Mouse (Mus musculus) liver, adult 2 months (tissue): ENCODE measurements around the gene Fgf18. TPM values are rescaled to one million over a fixed set of nuclear protein-coding genes. Genes with fewer than 3 reads are reported as not detected.

ENCODE experiments used
- DNase-seq: peaks from one replicate; pipeline ENCODE4 v3.0.0-alpha.2; 2011; ENCODE audit warnings: low read depth, low spot score; ENCODE audit errors: extremely low read depth
- H3K27ac ChIP-seq: fragments of 200-500 bp; replicated peaks from 2 replicates; pipeline ENCODE4 v1.5.1; 2012; ENCODE audit warnings: low read depth, mild to moderate bottlenecking, control low read depth, inconsistent platforms, low read length; ENCODE audit not compliant: insufficient read depth
- H3K27me3 ChIP-seq: fragments of 200-500 bp; 2 replicates; pipeline ENCODE4 v1.6.1; 2012; ENCODE audit warnings: mild to moderate bottlenecking, moderate library complexity, low read length, inconsistent platforms; ENCODE audit not compliant: control insufficient read depth, insufficient read depth
- H3K36me3 ChIP-seq: fragments of 200-500 bp; 2 replicates; pipeline ENCODE4 v1.6.1; 2012; ENCODE audit warnings: low read length, inconsistent platforms; ENCODE audit not compliant: control insufficient read depth, insufficient read depth
- H3K4me1 ChIP-seq: fragments of 200-500 bp; 2 replicates; pipeline ENCODE4 v1.6.1; 2011; ENCODE audit warnings: low read length; ENCODE audit not compliant: control insufficient read depth, insufficient read depth
- H3K4me3 ChIP-seq: fragments of 200-500 bp; 2 replicates; pipeline ENCODE4 v1.5.1; 2011; ENCODE audit warnings: low read depth, mild to moderate bottlenecking, control low read depth, low read length, moderate library complexity; ENCODE audit not compliant: insufficient read depth
- H3K79me2 ChIP-seq: fragments of 200-500 bp; 2 replicates; pipeline ENCODE4 v1.6.1; 2012; ENCODE audit warnings: inconsistent platforms, mild to moderate bottlenecking, low read length, moderate library complexity; ENCODE audit not compliant: control insufficient read depth, insufficient read depth
- H3K9ac ChIP-seq: fragments of 200-500 bp; 2 replicates; pipeline ENCODE4 v1.6.1; 2012; ENCODE audit warnings: low read depth, mild to moderate bottlenecking, control low read depth, inconsistent platforms, low read length
- CTCF ChIP-seq: fragments of 200-500 bp; IDR thresholded peaks from 2 replicates; pipeline ENCODE4 v1.5.1; 2011; ENCODE audit warnings: low read depth, low read length, control low read depth
- POLR2A ChIP-seq: fragments of 200-500 bp; IDR thresholded peaks from 2 replicates; pipeline ENCODE4 v1.6.1; 2011; ENCODE audit warnings: low read length, control low read depth; ENCODE audit not compliant: insufficient read depth; ENCODE audit errors: extremely low read depth
- WGBS: fragments of 180-500 bp; shearing (Covaris S2); methylation state at CpG from one replicate; pipeline ENCODE4 v1.1.7; 2018; 5-methylcytosine and 5-hydroxymethylcytosine counted together
- polyA plus RNA-seq: library from polyadenylated mRNA; depleted of rRNA; stranded (reverse); fragments of >200 nt; gene quantifications from 2 replicates; pipeline ENCODE4 v1.2.3, GENCODE M21; 2012; rRNA removed
- total RNA-seq: library from RNA; depleted of rRNA; stranded (reverse); fragments of >200 nt; gene quantifications from 2 replicates; pipeline ENCODE4 v1.2.3, GENCODE M21; 2014; rRNA removed

Gene Fgf18
- total and polyA plus RNA-seq, 2 experiments, result not detected

DNA sequence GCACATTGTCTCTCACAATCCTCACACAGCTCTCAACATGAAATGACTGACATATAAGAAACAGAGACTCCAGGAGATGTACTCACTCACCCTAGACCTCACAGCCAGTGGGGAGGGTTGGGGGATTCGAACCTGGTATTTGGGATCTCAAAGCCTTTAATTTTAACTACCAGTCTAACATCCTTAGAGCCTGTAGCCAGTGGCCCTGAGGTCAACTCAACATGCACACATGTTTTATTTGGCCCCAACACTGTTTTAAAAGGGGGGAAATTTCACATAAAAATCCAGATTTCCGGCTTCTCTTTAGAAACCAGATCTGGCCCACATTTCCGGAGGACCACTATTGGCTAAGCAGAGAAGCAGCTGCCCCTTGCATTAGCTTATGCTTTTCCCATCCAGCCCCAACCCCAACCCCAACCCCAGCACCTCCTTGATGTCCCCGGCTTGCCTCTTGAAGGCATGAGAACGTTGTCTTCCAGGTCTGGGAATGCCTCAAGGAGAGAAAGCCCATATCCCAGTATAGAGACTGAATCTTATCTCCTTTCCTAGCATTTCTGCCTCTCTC is 75.8 kb downstream of the Fgf18 start:
- Histone ChIP-seq H3K27me3 (no peaks in the 10 kb centered on the region), H3K9ac (no peak overlapping the region), H3K27ac (no peak overlapping the region), H3K36me3 (no peaks in the 10 kb centered on the region), H3K4me3 (no peak overlapping the region), H3K4me1 (no peaks in the 10 kb centered on the region), H3K79me2 (no peaks in the 10 kb centered on the region; the same call in 1 of the 2 replicates)
- TF ChIP-seq CTCF (no peak), POLR2A (no peak)
- 82% methylated on average over 5 of the region's 5 CpGs for WGBS
- DNase-seq, result no peak

DNA sequence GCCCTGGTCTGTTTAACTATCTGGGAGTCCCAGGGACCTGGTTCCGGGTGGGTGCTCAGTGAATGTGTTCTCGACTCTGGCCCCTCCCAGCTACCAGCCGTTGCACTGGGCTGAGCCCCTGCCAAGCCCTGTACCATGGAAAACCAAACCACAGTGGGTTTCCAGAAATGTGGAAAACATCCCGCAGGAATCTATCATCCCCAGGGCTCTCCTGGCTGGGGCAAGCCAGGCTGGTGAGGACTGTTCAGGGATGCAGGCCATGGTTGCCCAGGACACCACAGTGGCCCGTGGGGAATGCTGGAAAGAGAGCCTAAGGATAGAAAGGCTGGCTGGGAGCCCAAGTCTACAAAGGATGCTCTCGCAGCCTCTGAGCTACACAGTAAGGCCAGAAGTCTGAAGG is 76.7 kb downstream of the Fgf18 start:
- Histone ChIP-seq H3K4me1 (no peaks in the 10 kb centered on the region), H3K79me2 (no peaks in the 10 kb centered on the region; the same call in 1 of the 2 replicates), H3K27me3 (no peaks in the 10 kb centered on the region), H3K9ac (no peak overlapping the region), H3K27ac (no peak overlapping the region), H3K4me3 (no peak overlapping the region), H3K36me3 (no peaks in the 10 kb centered on the region)
- 70% methylated on average over 6 of the region's 6 CpGs for WGBS
- DNase-seq, result no peak
- TF ChIP-seq POLR2A (no peak), CTCF (no peak)

Other genes with a start within 250 kb of the Fgf18 start
- 160 and 197 TPM in 2 replicates for gene Npm1, start 15.8 kb upstream of the Fgf18 start, total RNA-seq
- 22.0 and 25.4 TPM in 2 replicates for gene Npm1, start 15.8 kb upstream of the Fgf18 start, polyA plus RNA-seq
- gene Tlx3, start 56.2 kb upstream of the Fgf18 start, total RNA-seq, result not detected in 2 replicates
- not detected in 2 replicates for gene Tlx3, start 56.2 kb upstream of the Fgf18 start, polyA plus RNA-seq
- gene Gm12117, start 129.3 kb upstream of the Fgf18 start, total RNA-seq, result not detected in 2 replicates
- gene Gm12117, start 129.3 kb upstream of the Fgf18 start, polyA plus RNA-seq, result not detected in 2 replicates